Mouse (Mus musculus) stomach, embryonic 15.5 days (tissue): ENCODE data around the gene Ccdc32. TPM values are rescaled to one million over a fixed set of nuclear protein-coding genes. Genes with fewer than 3 reads are reported as not detected.

Experiments
- ATAC-seq: fragments of 200-750 bp; cut with Nextera tagmentation; 2 replicates; pipeline ENCODE4 v1.8.0; 2017; ENCODE audit warnings: low read depth, moderate number of reproducible peaks, moderate TSS enrichment; ENCODE audit not compliant: insufficient read depth, low FRiP score
- H3K27ac ChIP-seq: fragments of 300-500 bp; sonication (generic); 2 replicates; pipeline ENCODE4 v1.5.1; 2015; ENCODE audit warnings: mild to moderate bottlenecking, inconsistent platforms
- H3K27me3 ChIP-seq: fragments of 300-500 bp; sonication (generic); replicated peaks from 2 replicates; pipeline ENCODE4 v1.6.1; 2015; ENCODE audit warnings: inconsistent platforms
- H3K36me3 ChIP-seq: fragments of 300-500 bp; sonication (generic); 2 replicates; pipeline ENCODE4 v1.6.1; 2015; ENCODE audit warnings: inconsistent platforms
- H3K4me1 ChIP-seq: fragments of 300-500 bp; sonication (generic); 2 replicates; pipeline ENCODE4 v1.6.1; 2015; ENCODE audit warnings: inconsistent platforms
- H3K4me2 ChIP-seq: fragments of 300-500 bp; sonication (generic); 2 replicates; pipeline ENCODE4 v1.6.1; 2015; ENCODE audit warnings: mild to moderate bottlenecking, inconsistent platforms
- H3K4me3 ChIP-seq: fragments of 300-500 bp; sonication (generic); replicated peaks from 2 replicates; pipeline ENCODE4 v1.5.1; 2015; ENCODE audit warnings: inconsistent platforms
- H3K9ac ChIP-seq: fragments of 300-500 bp; sonication (generic); 2 replicates; pipeline ENCODE4 v1.6.1; 2015; ENCODE audit warnings: inconsistent platforms
- H3K9me3 ChIP-seq: fragments of 300-500 bp; sonication (generic); 2 replicates; pipeline ENCODE4 v1.6.1; 2016; ENCODE audit warnings: inconsistent platforms
- WGBS: fragments of 180-500 bp; shearing (Covaris S2); methylation state at CpG from one replicate; pipeline ENCODE4 v1.1.7; 2015; 5-methylcytosine and 5-hydroxymethylcytosine counted together
- polyA plus RNA-seq: library from polyadenylated mRNA; unstranded; fragments of >200 nt; fragmentation: Nextera tagmentation; extraction: Ambion mirVana; gene quantifications from 2 replicates; pipeline ENCODE4 v1.2.1, GENCODE M21; 2015

Ccdc32 gene
- polyA plus RNA-seq, 1 experiment from 2014 or later, result 22.3 TPM

DNA sequence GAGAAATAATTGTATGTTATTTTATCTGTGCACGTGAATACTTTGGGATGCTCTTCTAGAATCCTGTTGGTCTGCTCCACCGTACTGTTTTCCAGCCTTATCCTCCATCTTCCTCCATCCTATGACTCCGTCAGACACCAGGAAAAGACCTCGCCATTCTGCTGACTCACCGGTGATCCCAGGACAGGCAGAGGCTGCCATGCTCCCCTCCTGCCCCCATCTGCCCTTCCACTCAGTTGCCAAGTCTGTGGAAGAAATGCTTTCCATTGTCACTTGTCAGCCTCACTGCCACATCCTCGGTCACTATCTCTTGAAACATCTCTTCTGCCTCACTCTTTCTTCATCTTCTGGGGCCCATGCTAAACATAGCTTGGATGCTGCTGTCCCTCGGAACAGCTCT lies 22.3 kb downstream of the Ccdc32 start:
- H3K27me3 ChIP-seq, result no peaks in the 10 kb centered on the region
- ATAC-seq, result no peak
- no peak overlapping the region for H3K4me3 ChIP-seq
- no peaks in the 10 kb centered on the region for H3K36me3 ChIP-seq
- no peak overlapping the region for H3K27ac ChIP-seq
- no peak overlapping the region for H3K4me2 ChIP-seq
- H3K4me1 ChIP-seq, result no peaks in the 10 kb centered on the region
- no peak overlapping the region for H3K9ac ChIP-seq
- 78% methylated on average over 7 of the region's 7 CpGs for WGBS
- no peaks in the 10 kb centered on the region for H3K9me3 ChIP-seq

DNA sequence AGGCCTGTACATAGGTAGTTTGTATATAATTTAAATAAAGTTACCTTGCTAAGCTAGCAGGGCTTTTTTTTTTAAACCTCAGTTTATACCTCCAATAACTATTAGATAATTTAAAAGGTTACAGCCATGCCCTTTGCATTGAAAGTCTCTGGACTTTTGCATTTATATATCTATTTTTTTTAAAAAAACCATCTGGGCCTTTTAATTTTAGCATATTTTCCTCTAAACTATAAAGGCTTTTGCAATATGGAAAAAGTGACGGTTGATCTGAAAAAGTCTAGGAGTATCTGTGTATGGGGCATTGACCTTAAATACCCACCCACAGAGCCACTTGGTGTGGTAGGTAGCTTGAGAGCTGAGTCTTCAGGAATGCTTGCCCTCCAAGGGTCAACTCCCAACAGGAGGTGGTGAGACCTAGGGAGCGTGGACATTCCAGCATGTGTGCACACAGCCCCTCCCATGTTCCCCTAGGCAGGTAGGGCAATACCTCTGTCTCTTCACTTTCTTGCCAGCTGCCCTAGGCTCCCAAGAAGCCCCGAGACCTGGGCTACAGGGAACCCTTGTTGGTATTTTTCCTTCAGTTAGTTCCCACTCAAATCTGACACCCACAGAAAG lies 30.1 kb downstream of the Ccdc32 start:
- no peaks in the 10 kb centered on the region for H3K36me3 ChIP-seq
- H3K4me2 ChIP-seq, result no peak overlapping the region
- H3K4me1 ChIP-seq, result no peaks in the 10 kb centered on the region
- H3K4me3 ChIP-seq, result no peak overlapping the region
- no peak for ATAC-seq
- WGBS, result 77% methylated on average over 3 of the region's 3 CpGs
- H3K27me3 ChIP-seq, result no peaks in the 10 kb centered on the region
- H3K9ac ChIP-seq, result no peak overlapping the region
- no peak overlapping the region for H3K27ac ChIP-seq
- H3K9me3 ChIP-seq, result no peaks in the 10 kb centered on the region

DNA sequence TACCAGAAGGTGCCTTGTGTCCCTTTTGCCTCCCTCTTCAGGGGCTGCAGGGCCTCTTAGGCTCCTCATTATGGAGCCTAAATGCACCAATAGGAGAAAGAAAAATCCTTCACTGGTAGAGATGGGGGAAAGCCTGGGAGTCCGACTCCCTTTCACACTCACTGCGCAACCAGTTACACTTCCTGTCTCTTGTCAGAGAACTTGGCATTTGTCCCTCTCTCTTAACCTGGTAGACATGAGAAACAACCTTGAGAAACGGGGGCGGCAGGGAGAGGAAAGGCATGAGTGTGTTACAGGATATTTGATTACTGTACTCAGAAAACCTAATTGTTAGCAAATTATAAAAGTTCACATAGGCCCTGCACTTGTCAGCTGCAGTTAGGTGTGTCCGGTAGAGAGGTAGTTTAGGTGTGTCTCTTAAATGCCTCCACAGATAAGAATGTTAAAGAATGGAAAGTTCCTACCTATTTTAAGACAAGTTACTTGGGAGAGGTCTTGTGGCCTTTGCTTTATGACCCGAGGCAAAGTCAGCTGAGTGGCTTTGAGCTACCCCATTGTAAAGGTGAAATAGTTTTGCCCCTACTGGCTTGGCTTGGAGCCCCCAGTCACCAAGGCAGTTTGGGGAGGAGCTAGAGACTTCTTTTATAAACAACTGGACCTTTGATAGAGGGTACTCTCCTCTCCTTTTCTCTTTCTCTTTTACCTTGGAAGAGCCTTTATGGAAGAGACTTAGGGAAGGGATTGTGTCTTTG lies 30.9 kb downstream of the Ccdc32 start:
- Histone ChIP-seq H3K9me3 (no peaks in the 10 kb centered on the region), H3K4me2 (no peak overlapping the region), H3K9ac (no peak overlapping the region), H3K36me3 (no peaks in the 10 kb centered on the region), H3K27me3 (no peaks in the 10 kb centered on the region), H3K4me3 (no peak overlapping the region), H3K4me1 (no peaks in the 10 kb centered on the region), H3K27ac (no peak overlapping the region)
- WGBS, result 65% methylated on average over 6 of the region's 6 CpGs
- ATAC-seq, result no peak

DNA sequence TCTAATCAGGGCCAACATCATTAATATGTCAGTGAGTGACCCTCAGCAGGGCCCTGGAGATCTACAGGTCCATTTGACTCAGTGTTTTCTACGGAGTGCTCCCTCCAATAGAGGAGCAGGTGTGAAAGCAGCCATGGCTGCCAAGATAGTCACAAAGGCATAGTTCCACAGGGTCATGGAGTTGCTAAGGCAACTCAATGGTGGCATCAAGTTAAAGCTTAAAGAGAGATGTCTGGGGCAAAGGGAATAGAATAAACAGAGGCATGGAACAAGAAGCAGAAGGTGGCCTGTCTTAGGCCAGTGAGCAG lies 32.4 kb downstream of the Ccdc32 start:
- no peak overlapping the region for H3K9ac ChIP-seq
- no peaks in the 10 kb centered on the region for H3K4me1 ChIP-seq
- no peak overlapping the region for H3K4me2 ChIP-seq
- no peaks in the 10 kb centered on the region for H3K9me3 ChIP-seq
- no peak for ATAC-seq
- no peaks in the 10 kb centered on the region for H3K36me3 ChIP-seq
- H3K4me3 ChIP-seq, result no peak overlapping the region
- no peaks in the 10 kb centered on the region for H3K27me3 ChIP-seq
- WGBS, result 50% methylated on average over 1 of the region's 1 CpGs
- H3K27ac ChIP-seq, result no peak overlapping the region

- no peak overlapping the region for H3K27ac ChIP-seq
- H3K36me3 ChIP-seq, result no peaks in the 10 kb centered on the region
- H3K9me3 ChIP-seq, result no peaks in the 10 kb centered on the region
- 44% methylated on average over 16 of the region's 16 CpGs for WGBS
- H3K4me2 ChIP-seq, result no peak overlapping the region
- H3K4me3 ChIP-seq, result no peak overlapping the region
- H3K4me1 ChIP-seq, result no peaks in the 10 kb centered on the region
- no peaks in the 10 kb centered on the region for H3K27me3 ChIP-seq
- no peak for ATAC-seq
- no peak overlapping the region for H3K9ac ChIP-seq
These were observed 33.0 kb downstream of the Ccdc32 start for GRCm38 (mm10) chr2:118995919-118996797.

DNA sequence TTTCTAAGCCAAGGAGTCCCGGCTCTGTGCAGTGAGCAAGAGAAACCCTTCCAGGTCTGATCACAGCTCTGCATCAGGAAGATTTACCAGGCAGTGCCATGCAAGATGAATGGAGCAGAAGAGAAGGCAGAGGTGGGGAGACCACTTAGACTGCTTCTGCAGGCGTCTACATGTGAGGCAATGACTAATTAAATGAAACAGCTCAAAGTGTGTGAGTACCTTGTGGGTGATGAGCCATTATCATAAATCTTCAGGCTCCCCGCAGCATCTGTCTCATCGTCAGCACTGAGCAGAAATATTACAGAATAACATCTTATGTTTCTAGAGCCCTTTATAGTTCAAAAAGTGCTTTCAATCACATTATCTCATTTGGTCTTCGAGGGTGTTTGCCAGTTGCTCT lies 33.7 kb downstream of the Ccdc32 start:
- Histone ChIP-seq H3K9me3 (no peaks in the 10 kb centered on the region), H3K4me2 (no peak overlapping the region), H3K27ac (no peak overlapping the region), H3K36me3 (no peaks in the 10 kb centered on the region), H3K4me3 (no peak overlapping the region), H3K27me3 (no peaks in the 10 kb centered on the region), H3K9ac (no peak overlapping the region), H3K4me1 (no peaks in the 10 kb centered on the region)
- 48% methylated on average over 5 of the region's 5 CpGs for whole genome bisulfite sequencing
- ATAC-seq, result no peak

DNA sequence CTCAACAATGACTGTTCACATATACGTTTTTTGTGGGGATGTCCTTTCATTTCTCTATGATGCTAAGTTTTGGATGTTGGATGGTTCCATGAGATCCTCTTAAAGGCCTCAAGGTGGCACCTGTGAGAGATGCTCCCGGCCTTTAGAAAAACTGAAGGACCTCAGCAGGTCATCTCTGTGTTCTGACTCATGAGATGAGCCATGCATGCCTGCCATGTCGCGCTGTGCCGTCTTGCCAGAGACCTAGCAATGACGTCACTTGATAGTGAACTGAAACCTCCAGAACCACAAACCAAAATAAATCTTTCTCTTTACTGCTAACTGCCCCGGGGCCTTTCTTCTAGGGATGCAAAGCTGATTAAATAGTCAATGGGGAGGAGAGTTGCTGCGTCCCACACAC lies 45.4 kb downstream of the Ccdc32 start:
- no peak overlapping the region for H3K4me2 ChIP-seq

GRCm38 (mm10) chr2:118980841-118981240 lies 48.4 kb downstream of the Ccdc32 start:
- Histone ChIP-seq H3K9me3 (no peaks in the 10 kb centered on the region), H3K27ac (no peak overlapping the region), H3K4me3 (no peak overlapping the region), H3K4me2 (no peak overlapping the region), H3K4me1 (peaks cover 2% of the 10 kb centered on the region; the same call in 1 of the 2 replicates), H3K9ac (no peak overlapping the region), H3K36me3 (no peaks in the 10 kb centered on the region), H3K27me3 (peaks cover 13% of the 10 kb centered on the region; the same call in 1 of the 2 replicates)
- WGBS, result 76% methylated on average over 6 of the region's 6 CpGs
- ATAC-seq, result no peak

More for the DNA sequence above, 45.4 kb downstream of the Ccdc32 start:
- Histone ChIP-seq H3K9ac (no peak overlapping the region), H3K27ac (no peak overlapping the region), H3K4me1 (no peaks in the 10 kb centered on the region), H3K36me3 (no peaks in the 10 kb centered on the region), H3K9me3 (no peaks in the 10 kb centered on the region), H3K27me3 (no peaks in the 10 kb centered on the region), H3K4me3 (no peak overlapping the region)
- ATAC-seq, result no peak
- 72% methylated on average over 8 of the region's 8 CpGs for WGBS

DNA sequence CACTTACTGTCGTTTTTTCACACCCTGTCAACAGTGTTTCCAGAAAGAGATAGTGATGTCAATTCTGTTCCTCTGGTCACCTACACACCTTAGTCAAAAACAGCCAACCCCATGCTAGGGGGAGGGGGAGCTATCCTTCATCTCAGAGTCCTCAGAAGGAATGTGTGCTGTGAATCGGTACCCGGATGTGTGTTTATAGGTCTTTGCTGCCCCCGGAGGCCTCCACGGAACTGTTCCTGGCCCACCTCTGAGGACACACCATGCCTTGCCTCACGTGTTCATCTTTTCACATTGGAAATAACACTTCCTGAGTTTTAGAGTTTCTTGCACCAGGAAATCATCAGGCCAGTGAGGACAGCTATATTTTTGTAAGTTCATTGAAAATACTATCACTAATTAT lies 51.1 kb downstream of the Ccdc32 start:
- peaks cover 8% of the 10 kb centered on the region; the same call in 1 of the 2 replicates for H3K4me1 ChIP-seq
- no peak overlapping the region for H3K9ac ChIP-seq
- no peaks in the 10 kb centered on the region for H3K36me3 ChIP-seq
- no peak overlapping the region for H3K27ac ChIP-seq
- WGBS, result 34% methylated on average over 6 of the region's 6 CpGs
- H3K9me3 ChIP-seq, result no peaks in the 10 kb centered on the region
- ATAC-seq, result no peak
- no peak overlapping the region for H3K4me2 ChIP-seq
- no peak overlapping the region for H3K4me3 ChIP-seq
- H3K27me3 ChIP-seq, result peaks cover 26% of the 10 kb centered on the region

DNA sequence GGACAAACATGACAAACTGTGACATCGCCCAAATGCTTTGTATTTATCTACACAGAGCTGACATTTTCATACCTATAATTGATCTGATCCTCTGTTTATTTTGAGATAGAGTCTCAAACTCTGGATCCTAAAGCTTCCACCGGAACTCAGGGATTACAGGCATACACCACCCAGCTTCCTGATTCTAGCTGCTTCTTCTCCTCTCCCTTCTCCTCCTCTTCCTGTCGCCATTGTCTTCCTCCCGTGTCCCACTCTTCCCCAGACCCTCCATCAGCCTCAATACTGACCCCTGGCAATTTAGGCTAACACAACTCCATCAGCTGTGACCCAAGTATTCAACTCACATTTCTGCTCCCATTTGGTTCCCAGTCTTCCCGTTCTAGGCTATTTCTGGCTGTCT lies 52.3 kb downstream of the Ccdc32 start:
- H3K4me1 ChIP-seq, result peaks cover 8% of the 10 kb centered on the region; the same call in 1 of the 2 replicates
- peak overlapping the region; percentile 50; the same call in 1 of the 2 replicates for H3K9ac ChIP-seq
- H3K9me3 ChIP-seq, result no peaks in the 10 kb centered on the region
- no peak for ATAC-seq
- 15% methylated on average over 5 of the region's 5 CpGs for WGBS
- peak overlapping the region; percentile 57 for H3K4me3 ChIP-seq
- H3K4me2 ChIP-seq, result peak overlapping the region; percentile 98
- H3K36me3 ChIP-seq, result no peaks in the 10 kb centered on the region
- no peak overlapping the region for H3K27ac ChIP-seq
- H3K27me3 ChIP-seq, result peaks cover 26% of the 10 kb centered on the region

GRCm38 (mm10) chr2:118976282-118976929 lies 52.8 kb downstream of the Ccdc32 start:
- H3K27ac ChIP-seq, result no peak overlapping the region
- H3K36me3 ChIP-seq, result no peaks in the 10 kb centered on the region
- 1% methylated on average over 57 of the region's 57 CpGs for WGBS
- peak overlapping the region; percentile 57 for H3K4me3 ChIP-seq
- H3K4me2 ChIP-seq, result peak overlapping the region; percentile 98
- peaks cover 26% of the 10 kb centered on the region for H3K27me3 ChIP-seq
- peaks cover 8% of the 10 kb centered on the region; the same call in 1 of the 2 replicates for H3K4me1 ChIP-seq
- no peaks in the 10 kb centered on the region for H3K9me3 ChIP-seq
- peak overlapping the region; percentile 50 for H3K9ac ChIP-seq
- ATAC-seq, result peak; percentile 84
